Mouse (Mus musculus): ENCODE measurements around the gene Vmn1r83. TPM values are rescaled to one million over a fixed set of nuclear protein-coding genes. Genes with fewer than 3 reads are reported as not detected.

The Vmn1r83 gene
- polyA plus RNA-seq (2016; fragmentation: Nextera tagmentation; extraction: Ambion mirVana) = 0.04 TPM in 1 of 2 replicates, not detected in the other

DNA sequence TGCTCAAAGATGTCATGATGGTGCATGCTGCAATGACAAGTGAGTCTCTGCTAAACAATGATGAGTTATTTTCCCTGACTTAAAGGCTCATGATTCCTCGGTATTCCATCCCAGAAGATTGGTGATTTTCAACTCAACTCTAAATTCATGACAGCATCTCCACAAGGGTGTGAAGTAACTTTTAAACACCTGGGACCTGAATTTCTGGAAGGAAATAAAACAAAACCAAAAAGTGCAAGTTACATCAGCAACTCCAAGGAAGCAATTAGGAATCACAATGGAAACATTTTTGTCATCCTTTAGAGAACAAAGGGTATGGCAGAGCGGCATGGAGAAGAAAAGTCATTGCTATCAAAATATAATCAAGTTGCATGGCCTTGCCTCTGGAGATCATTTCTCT lies at the start of gene Vmn1r83:
Vmn1r83 (minus strand) TSS at position 101 of the 400 bp plus-strand sequence.
- Histone ChIP-seq H3K9ac (no peak within 1 kb of the TSS), H3K9me3 (replicated peaks) (no peaks in the 10 kb centered on the region; the same call in 1 of the 2 replicates), H3K36me3 (no peaks in the 10 kb centered on the region), H3K4me1 (no peaks in the 10 kb centered on the region), H3K27ac (no peak within 1 kb of the TSS), H3K4me3 (no peak within 1 kb of the TSS), H3K4me2 (no peak within 1 kb of the TSS), H3K27me3 (replicated peaks) (no peaks in the 10 kb centered on the region)
- ATAC-seq = no peak
- WGBS (ENCODE audit: insufficient replicate concordance) = 55% methylated on average over 2 of the region's 2 CpGs

- no peaks in the 10 kb centered on the region for H3K27me3 ChIP-seq (replicated peaks)
- no peak within 1 kb of the TSS for H3K9ac ChIP-seq
- no peaks in the 10 kb centered on the region for H3K36me3 ChIP-seq
- no peaks in the 10 kb centered on the region for H3K9me3 ChIP-seq (replicated peaks)
- H3K4me2 ChIP-seq = no peak within 1 kb of the TSS
- ATAC-seq = no peak
- H3K4me3 ChIP-seq = no peak within 1 kb of the TSS
- H3K4me1 ChIP-seq = no peaks in the 10 kb centered on the region
- H3K27ac ChIP-seq = no peak within 1 kb of the TSS
- WGBS (ENCODE audit: insufficient replicate concordance) = 33% methylated on average over 1 of the region's 1 CpGs
These were observed 39.9 kb upstream of the Vmn1r83 start, which contains the start of gene Vmn1r84 for GRCm38 (mm10) chr7:12369173-12369572. TSS of gene Vmn1r84 (minus strand) at chr7:12369273.

DNA sequence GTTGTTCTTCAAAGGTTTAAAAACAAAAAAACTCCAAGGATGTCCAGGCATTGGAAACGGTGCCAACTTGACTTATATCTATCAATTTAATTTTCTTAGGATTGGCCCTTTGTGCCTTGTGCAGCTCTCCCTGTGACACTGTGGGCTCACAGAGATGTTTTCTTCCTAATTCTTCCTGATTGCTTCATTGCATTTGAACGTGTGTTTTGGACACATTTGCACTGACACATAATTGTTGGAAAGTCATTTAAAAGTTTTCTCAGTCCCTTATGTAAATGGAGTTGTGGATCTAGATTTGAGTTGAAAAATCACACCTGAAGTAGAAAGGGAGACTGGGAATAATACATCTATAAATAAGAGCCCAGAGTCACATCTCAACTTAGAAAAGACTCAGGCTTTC lies 29.2 kb downstream of the Vmn1r83 start, which contains the start of gene Vmn1r82:
Vmn1r82 (plus strand) TSS at position 301 of the 400 bp plus-strand sequence.
- H3K4me1 ChIP-seq = no peaks in the 10 kb centered on the region
- H3K4me3 ChIP-seq = no peak within 1 kb of the TSS
- H3K9ac ChIP-seq = no peak within 1 kb of the TSS
- 28% methylated on average over 2 of the region's 2 CpGs for WGBS (ENCODE audit: insufficient replicate concordance)
- no peak within 1 kb of the TSS for H3K27ac ChIP-seq
- H3K27me3 ChIP-seq (replicated peaks) = no peaks in the 10 kb centered on the region
- no peaks in the 10 kb centered on the region for H3K36me3 ChIP-seq
- 0 out of 2 replicates have a peak, but pooled peaks cover 5% of the 10 kb centered on the region for H3K9me3 ChIP-seq (replicated peaks)
- ATAC-seq = no peak
- no peak within 1 kb of the TSS for H3K4me2 ChIP-seq

Small RNA genes within 50 kb of the gene (microRNA-seq; reads per million reads assigned to microRNA genes)
- gene Gm23521 = not detected

Other genes starting within 250 kb of the Vmn1r83 start
- gene Vmn1r78, start 179.2 kb downstream of the Vmn1r83 start, polyA plus RNA-seq (2016; fragmentation: Nextera tagmentation; extraction: Ambion mirVana) = not detected in 2 replicates
- gene Vmn1r79, start 158.2 kb downstream of the Vmn1r83 start, polyA plus RNA-seq (2016; fragmentation: Nextera tagmentation; extraction: Ambion mirVana) = not detected in 2 replicates
- gene Vmn1r80, start 140.2 kb downstream of the Vmn1r83 start, polyA plus RNA-seq (2016; fragmentation: Nextera tagmentation; extraction: Ambion mirVana) = not detected in 2 replicates
- not detected in 2 replicates for gene Vmn1r81, start 61.2 kb downstream of the Vmn1r83 start, polyA plus RNA-seq (2016; fragmentation: Nextera tagmentation; extraction: Ambion mirVana)
- not detected in 2 replicates for gene Vmn1r82, start 29.1 kb downstream of the Vmn1r83 start, polyA plus RNA-seq (2016; fragmentation: Nextera tagmentation; extraction: Ambion mirVana)
- not detected in 2 replicates for gene Vmn1r84, start 39.8 kb upstream of the Vmn1r83 start, polyA plus RNA-seq (2016; fragmentation: Nextera tagmentation; extraction: Ambion mirVana)
- gene Zfp551, start 93.3 kb upstream of the Vmn1r83 start, polyA plus RNA-seq (2016; fragmentation: Nextera tagmentation; extraction: Ambion mirVana) = 0.91 and 1.2 TPM in 2 replicates
- 5.7 and 5.9 TPM in 2 replicates for gene Zfp606, start 148.8 kb upstream of the Vmn1r83 start, polyA plus RNA-seq (2016; fragmentation: Nextera tagmentation; extraction: Ambion mirVana)
- gene 2900092C05Rik, start 183.0 kb upstream of the Vmn1r83 start, polyA plus RNA-seq (2016; fragmentation: Nextera tagmentation; extraction: Ambion mirVana) = not detected in 2 replicates